Mouse (Mus musculus) neural tube, embryonic 14.5 days (tissue): ENCODE measurements around the gene Cipc. TPM values are rescaled to one million over a fixed set of nuclear protein-coding genes. Genes with fewer than 3 reads are reported as not detected.

Source experiments
- ATAC-seq: fragments of 200-750 bp; cut with Nextera tagmentation; 2 replicates; pipeline ENCODE4 v1.8.0; 2017; ENCODE audit warnings: low read depth, mild to moderate bottlenecking, moderate TSS enrichment, moderate library complexity
- H3K27ac ChIP-seq: fragments of 300-500 bp; sonication (generic); 2 replicates; pipeline ENCODE4 v1.5.1; 2014; ENCODE audit warnings: low read depth, mild to moderate bottlenecking, control low read depth, low read length, moderate library complexity, mixed read lengths
- H3K27me3 ChIP-seq: fragments of 300-500 bp; sonication (generic); 2 replicates; pipeline ENCODE4 v1.6.1; 2014; ENCODE audit warnings: low read length; ENCODE audit not compliant: control insufficient read depth, insufficient read depth
- H3K36me3 ChIP-seq: fragments of 300-500 bp; sonication (generic); 2 replicates; pipeline ENCODE4 v1.6.1; 2014; ENCODE audit warnings: low read length, mixed read lengths; ENCODE audit not compliant: control insufficient read depth, insufficient read depth
- H3K4me1 ChIP-seq: fragments of 300-500 bp; sonication (generic); 2 replicates; pipeline ENCODE4 v1.6.1; 2014; ENCODE audit warnings: low read length; ENCODE audit not compliant: control insufficient read depth, insufficient read depth
- H3K4me2 ChIP-seq: fragments of 300-500 bp; sonication (generic); 2 replicates; pipeline ENCODE4 v1.6.1; 2014; ENCODE audit warnings: mild to moderate bottlenecking, low read depth, low read length, control low read depth
- H3K4me3 ChIP-seq: fragments of 300-500 bp; sonication (generic); 2 replicates; pipeline ENCODE4 v1.5.1; 2014; ENCODE audit warnings: low read depth, low read length, control low read depth, mixed read lengths
- H3K9ac ChIP-seq: fragments of 300-500 bp; sonication (generic); replicated peaks from 2 replicates; pipeline ENCODE4 v1.6.1; 2014; ENCODE audit warnings: low read depth, mild to moderate bottlenecking, control low read depth, low read length, mixed read lengths
- H3K9me3 ChIP-seq: fragments of 300-500 bp; sonication (generic); 2 replicates; pipeline ENCODE4 v1.6.1; 2016; ENCODE audit warnings: low read length; ENCODE audit not compliant: control insufficient read depth
- WGBS: fragments of 180-500 bp; shearing (Covaris S2); extraction: QIAGEN DNeasy Blood & Tissue Kit; methylation state at CpG from one replicate; pipeline ENCODE4 v1.1.7; 2014; 5-methylcytosine and 5-hydroxymethylcytosine counted together
- polyA plus RNA-seq: library from polyadenylated mRNA; unstranded; fragments of >200 nt; fragmentation: Nextera tagmentation; extraction: Ambion mirVana; gene quantifications from 2 replicates; pipeline ENCODE4 v1.2.1, GENCODE M21; 2014

Cipc gene
- polyA plus RNA-seq, 1 experiment from 2014 or later, result 51.7 TPM

DNA sequence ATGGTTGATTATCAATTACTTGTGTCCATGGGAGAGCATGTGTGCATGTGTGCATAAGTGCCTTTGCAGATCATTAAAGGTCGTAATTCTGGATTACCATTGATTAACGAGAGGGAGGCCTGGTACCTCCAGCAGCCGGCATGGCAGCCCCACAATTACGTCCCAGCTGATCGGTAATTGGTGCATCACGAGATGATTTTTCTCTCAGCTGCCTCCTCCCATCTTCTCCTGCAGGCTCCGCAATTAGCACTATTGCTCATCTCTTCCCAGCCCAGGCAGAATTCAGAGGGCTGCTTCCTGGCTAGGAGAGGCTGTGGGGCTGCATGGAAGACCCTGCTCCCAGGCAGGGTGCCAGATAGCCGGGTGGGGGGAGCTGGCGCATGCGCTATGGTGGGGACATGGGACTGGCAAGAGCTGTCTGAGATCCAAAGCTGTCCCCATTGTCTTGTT lies 35.3 kb upstream of the Cipc start:
- Histone ChIP-seq H3K4me2 (0 out of 2 replicates have a peak overlapping the region, but pooled peaks have one; percentile 21), H3K27me3 (no peaks in the 10 kb centered on the region), H3K27ac (peak overlapping the region; percentile 87), H3K4me1 (peaks cover 17% of the 10 kb centered on the region), H3K9me3 (no peaks in the 10 kb centered on the region), H3K36me3 (no peaks in the 10 kb centered on the region), H3K9ac (peak overlapping the region; percentile 32; the same call in 1 of the 2 replicates), H3K4me3 (no peak overlapping the region)
- WGBS, result 8% methylated on average over 10 of the region's 10 CpGs
- ATAC-seq, result peak; percentile 92

DNA sequence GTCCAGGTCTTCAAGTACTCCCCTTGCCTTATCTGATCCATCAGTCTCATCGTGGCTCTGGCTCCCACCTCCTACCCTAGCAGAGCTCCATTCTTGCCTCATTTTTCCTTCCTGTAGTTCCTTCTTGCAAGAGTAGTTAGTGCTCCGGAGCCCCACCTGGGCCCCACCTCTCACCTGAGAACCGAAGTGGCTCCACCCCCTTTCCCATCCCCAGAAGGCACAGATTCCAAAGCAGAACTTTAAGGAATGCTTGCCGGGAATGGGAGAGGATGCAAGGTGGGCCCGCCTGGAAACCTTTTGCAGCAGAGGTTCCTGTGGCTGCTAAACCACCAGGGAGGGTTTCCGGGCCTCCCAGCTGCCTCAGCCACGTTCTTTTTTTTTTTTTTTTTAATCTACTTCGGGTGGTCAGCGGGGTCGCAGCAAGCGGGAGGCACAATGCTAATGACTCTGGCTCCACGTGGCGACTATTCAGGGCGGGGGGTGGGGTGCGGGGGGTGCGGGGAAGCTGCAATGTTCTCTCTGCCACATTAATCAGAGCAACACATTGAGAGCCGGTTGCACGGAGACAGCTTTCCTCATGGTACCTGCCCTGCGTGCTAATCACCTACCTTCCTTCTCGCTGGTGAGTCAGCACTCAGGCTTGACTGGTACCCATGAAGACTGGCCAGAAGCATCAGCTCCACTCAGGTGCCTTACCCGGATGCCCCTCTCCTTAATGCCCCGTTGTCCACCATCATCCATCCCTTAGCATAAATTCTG lies 34.3 kb upstream of the Cipc start:
- peaks cover 18% of the 10 kb centered on the region for H3K4me1 ChIP-seq
- ATAC-seq, result 0 out of 2 replicates have a peak, but pooled peaks have one; percentile 15
- H3K27me3 ChIP-seq, result no peaks in the 10 kb centered on the region
- H3K27ac ChIP-seq, result peak overlapping the region; percentile 87
- H3K36me3 ChIP-seq, result no peaks in the 10 kb centered on the region
- H3K9me3 ChIP-seq, result no peaks in the 10 kb centered on the region
- no peak overlapping the region for H3K9ac ChIP-seq
- H3K4me3 ChIP-seq, result no peak overlapping the region
- H3K4me2 ChIP-seq, result peak overlapping the region; percentile 21; the same call in 1 of the 2 replicates
- 7% methylated on average over 22 of the region's 22 CpGs for WGBS

DNA sequence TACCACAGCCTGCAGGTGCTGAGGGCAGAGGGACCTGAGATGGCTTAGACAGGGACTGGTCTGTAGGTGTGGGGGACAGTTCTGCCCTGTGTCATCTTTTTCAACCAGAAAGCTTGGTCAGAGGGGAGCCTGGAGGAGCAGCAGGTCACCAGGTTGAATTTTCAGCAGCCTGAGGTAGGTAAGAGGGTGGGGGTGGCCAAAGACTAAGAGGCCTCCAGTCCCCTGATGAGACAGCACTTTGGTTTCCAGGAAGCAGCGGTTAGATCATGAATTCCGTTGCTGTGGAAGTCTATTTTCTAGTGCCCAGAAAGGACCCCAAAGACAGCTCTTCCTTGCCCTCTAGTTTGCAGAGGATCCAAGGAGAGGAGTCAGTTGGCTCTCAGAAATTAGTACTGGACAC lies 32.5 kb upstream of the Cipc start:
- 0 out of 2 replicates have a peak overlapping the region, but pooled peaks have one; percentile 16 for H3K27ac ChIP-seq
- peaks cover 36% of the 10 kb centered on the region for H3K4me1 ChIP-seq
- no peak overlapping the region for H3K4me2 ChIP-seq
- no peak overlapping the region for H3K4me3 ChIP-seq
- WGBS, result 64% methylated on average over 2 of the region's 2 CpGs
- H3K36me3 ChIP-seq, result no peaks in the 10 kb centered on the region
- ATAC-seq, result no peak
- H3K9ac ChIP-seq, result no peak overlapping the region
- H3K27me3 ChIP-seq, result no peaks in the 10 kb centered on the region
- H3K9me3 ChIP-seq, result no peaks in the 10 kb centered on the region

DNA sequence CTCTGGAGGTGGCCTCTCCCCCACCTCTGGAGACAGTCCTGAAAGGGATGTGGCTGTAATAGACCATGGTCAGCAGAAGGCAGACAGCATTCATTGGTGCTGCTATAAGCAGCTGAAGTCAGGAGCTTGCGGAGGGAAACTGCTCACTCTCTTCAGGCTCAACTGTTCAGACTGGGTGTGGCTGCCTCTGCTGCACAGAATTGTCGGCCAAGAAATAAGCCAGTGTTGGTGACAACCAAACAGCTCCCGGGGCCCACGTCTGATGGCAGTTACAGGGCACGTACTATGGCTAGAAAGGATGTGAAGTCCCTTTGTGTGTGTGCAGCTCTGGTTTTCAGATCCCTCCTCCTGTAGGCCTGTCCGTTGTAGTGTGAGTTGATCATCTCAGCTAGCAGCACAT lies 32.1 kb upstream of the Cipc start:
- no peaks in the 10 kb centered on the region for H3K36me3 ChIP-seq
- H3K4me2 ChIP-seq, result no peak overlapping the region
- no peaks in the 10 kb centered on the region for H3K9me3 ChIP-seq
- H3K4me3 ChIP-seq, result no peak overlapping the region
- 61% methylated on average over 6 of the region's 6 CpGs for WGBS
- ATAC-seq, result no peak
- peaks cover 37% of the 10 kb centered on the region for H3K4me1 ChIP-seq
- no peak overlapping the region for H3K9ac ChIP-seq
- no peak overlapping the region for H3K27ac ChIP-seq
- no peaks in the 10 kb centered on the region for H3K27me3 ChIP-seq

DNA sequence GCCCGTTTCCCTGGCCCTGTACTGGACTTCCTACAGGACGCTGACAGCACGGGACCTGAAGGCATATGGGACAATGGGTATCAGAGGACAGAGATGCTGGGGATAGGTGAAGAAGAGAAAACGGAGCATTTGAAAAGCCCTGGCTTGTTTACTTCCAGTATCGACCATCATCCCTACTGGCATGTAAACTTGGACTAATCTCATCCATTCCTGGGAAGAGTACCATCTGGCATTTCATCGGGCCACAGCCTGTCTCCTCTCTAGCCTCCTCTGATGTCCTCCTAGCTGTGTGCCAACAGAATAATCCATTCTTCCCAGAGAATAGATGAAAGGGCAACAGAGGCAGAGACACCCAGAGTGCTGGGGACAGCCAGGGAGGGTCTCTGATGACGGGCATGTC lies 31.2 kb upstream of the Cipc start:
- Histone ChIP-seq H3K4me1 (peaks cover 37% of the 10 kb centered on the region), H3K27me3 (no peaks in the 10 kb centered on the region), H3K36me3 (no peaks in the 10 kb centered on the region), H3K9ac (no peak overlapping the region), H3K4me2 (no peak overlapping the region), H3K9me3 (no peaks in the 10 kb centered on the region), H3K27ac (no peak overlapping the region), H3K4me3 (no peak overlapping the region)
- WGBS, result 84% methylated on average over 7 of the region's 7 CpGs
- no peak for ATAC-seq

DNA sequence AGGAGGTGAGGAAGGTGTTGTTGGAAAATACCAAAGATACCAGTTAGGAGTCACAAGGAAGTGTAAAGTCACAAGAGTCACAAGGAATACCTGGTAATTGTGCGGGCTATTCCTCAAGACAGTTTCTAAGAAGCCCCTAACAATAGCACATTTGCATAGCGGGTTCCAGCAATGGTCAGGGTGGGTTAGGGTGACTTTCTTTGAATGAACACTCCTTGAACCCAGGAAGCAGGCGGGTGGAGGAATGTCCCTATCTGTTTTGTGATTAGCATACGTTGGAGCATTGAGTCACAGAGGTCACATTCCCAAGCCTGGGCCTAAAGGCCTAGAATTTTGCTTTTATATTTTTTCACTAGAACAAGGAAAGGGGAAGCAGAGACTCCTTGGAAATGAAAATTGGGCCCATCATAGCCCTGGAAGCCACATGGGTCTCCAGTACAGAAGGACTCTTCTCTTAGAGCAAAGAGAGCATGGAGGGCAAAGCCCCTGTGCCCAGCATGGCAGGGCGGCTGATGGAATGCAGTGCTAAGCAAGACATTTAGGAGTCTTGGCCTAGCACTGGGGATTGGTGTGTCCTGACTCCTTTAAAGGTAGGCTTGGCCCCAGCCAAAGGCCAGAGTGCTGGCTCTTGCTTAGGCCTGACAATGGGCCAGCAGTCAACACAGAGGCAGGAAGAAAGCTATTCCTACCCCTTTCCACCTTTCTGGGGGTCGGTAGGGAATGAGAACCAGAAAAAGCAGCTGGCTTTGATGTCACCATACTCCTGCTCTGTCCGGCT lies 29.9 kb upstream of the Cipc start:
- WGBS, result 85% methylated on average over 7 of the region's 7 CpGs
- ATAC-seq, result no peak
- Histone ChIP-seq H3K4me3 (no peak overlapping the region), H3K9me3 (no peaks in the 10 kb centered on the region), H3K27me3 (no peaks in the 10 kb centered on the region), H3K4me2 (no peak overlapping the region), H3K27ac (peak overlapping the region; percentile 90), H3K9ac (no peak overlapping the region), H3K4me1 (peaks cover 27% of the 10 kb centered on the region), H3K36me3 (no peaks in the 10 kb centered on the region)

DNA sequence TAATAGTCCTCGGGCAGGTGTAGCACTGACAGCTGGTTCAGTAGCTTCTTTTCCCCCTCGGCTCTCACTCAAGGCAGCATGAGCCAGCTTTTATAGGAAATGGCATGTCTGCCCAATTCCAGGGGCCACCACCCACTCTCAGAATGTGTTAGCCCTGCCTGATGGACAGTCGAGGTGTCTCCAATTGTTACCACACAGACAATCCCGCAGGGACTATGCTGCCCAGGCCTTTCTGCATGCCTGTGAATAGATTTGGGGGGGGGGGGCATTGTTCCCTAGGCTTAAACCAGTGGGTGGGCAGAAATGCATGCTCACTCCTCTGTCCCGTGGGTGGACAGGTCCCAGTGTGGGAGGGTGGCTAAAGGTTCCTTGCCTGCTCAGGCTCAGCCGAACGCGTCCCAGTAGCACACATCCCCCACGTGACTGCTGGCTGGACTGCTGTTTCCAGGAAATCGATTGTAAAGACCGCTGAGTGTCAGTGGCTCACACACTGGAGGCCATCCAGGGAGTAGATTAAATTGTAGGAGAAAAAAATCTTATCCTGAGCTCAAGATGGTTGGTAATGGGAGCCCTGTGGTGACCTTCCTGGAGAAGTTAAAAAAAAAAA lies 28.4 kb upstream of the Cipc start:
- H3K9ac ChIP-seq, result peak overlapping the region; percentile 25; the same call in 1 of the 2 replicates
- no peak overlapping the region for H3K4me2 ChIP-seq
- peaks cover 20% of the 10 kb centered on the region for H3K4me1 ChIP-seq
- ATAC-seq, result peak; percentile 53; the same call in 1 of the 2 replicates
- 20% methylated on average over 11 of the region's 11 CpGs for WGBS
- no peaks in the 10 kb centered on the region for H3K9me3 ChIP-seq
- no peaks in the 10 kb centered on the region for H3K36me3 ChIP-seq
- no peaks in the 10 kb centered on the region for H3K27me3 ChIP-seq
- H3K4me3 ChIP-seq, result no peak overlapping the region
- H3K27ac ChIP-seq, result peak overlapping the region; percentile 90

DNA sequence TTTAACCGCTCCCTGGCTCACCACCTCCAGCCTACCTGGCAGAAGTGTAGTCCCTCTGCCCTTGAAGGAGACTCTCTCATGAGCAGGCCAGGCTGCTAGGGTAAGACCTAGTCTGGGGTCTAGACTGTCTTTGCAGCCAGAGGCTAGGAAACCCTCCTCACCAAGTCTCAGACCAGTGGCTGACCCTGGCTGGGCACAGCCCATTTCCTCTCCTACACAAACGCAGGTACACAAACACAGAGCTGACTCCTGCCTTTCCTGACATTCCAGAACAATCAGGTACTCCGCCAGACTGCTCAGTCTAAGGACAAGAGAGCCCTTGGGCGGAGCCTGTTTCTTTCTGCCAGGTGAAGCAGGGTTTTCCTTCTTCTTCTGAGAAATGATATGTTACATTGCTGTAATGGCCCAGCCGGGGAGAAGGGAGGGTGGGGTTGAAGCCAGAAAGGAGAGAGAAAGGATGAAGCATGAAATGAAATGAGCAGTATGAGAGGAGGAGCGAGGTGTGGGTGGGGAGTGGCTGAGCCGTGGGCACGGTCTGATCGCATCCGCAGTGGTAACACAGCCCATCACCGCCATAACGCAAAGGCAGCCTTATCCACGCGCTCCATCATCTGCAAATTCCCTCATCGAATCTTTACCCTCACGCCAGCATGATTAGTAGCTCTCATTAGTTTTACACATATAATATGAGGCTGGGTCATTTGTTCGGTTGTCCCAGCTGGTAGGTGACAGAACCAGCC lies 27.7 kb upstream of the Cipc start:
- Histone ChIP-seq H3K4me3 (no peak overlapping the region), H3K27me3 (no peaks in the 10 kb centered on the region), H3K9me3 (no peaks in the 10 kb centered on the region), H3K27ac (peak overlapping the region; percentile 90), H3K9ac (peak overlapping the region; percentile 25; the same call in 1 of the 2 replicates), H3K4me1 (peaks cover 23% of the 10 kb centered on the region), H3K36me3 (no peaks in the 10 kb centered on the region), H3K4me2 (peak overlapping the region; percentile 4; the same call in 1 of the 2 replicates)
- 62% methylated on average over 17 of the region's 17 CpGs for WGBS
- peak; percentile 26; the same call in 1 of the 2 replicates for ATAC-seq
